Mouse (Mus musculus): ENCODE data around the gene Mycbp2. TPM values are rescaled to one million over a fixed set of nuclear protein-coding genes. Genes with fewer than 3 reads are reported as not detected.
A peak's percentile ranks its signal among the peaks of the same experiment; 100 is the strongest.

The Mycbp2 gene
- total and polyA plus RNA-seq, 3 experiments, result 25.9 to 60.1 (median 29.5) TPM

DNA sequence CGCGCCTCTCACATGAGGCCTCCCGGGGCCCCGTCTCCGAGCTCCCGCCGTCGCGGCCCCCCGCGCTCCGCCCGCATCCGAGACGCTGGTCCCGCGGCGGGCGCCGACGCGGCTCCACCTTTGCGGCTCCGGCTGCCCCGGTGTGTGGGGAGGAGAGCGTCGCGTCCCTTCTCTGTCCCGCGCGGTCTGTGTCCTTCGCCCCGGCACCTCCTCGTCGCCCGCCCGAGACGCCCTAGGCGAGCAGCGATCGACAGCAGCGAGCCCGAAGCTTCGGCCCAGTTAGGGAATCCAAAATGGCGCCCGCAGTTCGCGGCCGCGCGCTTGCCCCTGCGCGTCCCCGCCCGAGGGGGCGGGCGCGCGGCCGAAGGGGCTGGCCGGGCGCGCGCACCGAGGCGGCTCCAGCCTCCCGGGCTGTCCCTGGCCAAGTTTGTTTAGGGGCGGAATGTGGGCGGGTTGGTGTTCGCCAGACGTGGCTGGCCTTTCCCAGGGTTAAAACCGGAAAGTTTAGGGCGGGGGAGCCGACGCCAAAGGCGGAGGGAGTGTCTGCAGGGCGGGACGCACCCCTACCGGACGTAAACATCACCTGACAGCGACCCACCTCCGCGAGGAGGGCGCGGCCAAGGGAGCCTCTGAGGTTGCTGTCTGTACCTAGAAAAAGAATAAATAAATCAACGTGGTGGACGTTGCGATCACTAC lies 247.2 kb downstream of the Mycbp2 start, which contains the start of gene Fbxl3:
Gene Fbxl3, minus strand, starts transcription at position 329 of the 696 bp plus-strand sequence.
- no peaks in the 10 kb centered on the region for H3K9me3 ChIP-seq (replicated peaks; ENCODE audit: low read length)
- dilution Hi-C loops (cut with MboI; ENCODE audit: extremely low pct_ligation_motif_present, extremely low pct_unique_long_range_greater_than_20kb, low sequenced_read_pairs) (no loop called here), in situ Hi-C loops (cut with MboI; ENCODE audit: low pct_ligation_motif_present, low pct_unique_long_range_greater_than_20kb, low sequenced_read_pairs) (no loop called here)
- peaks cover 27% of the 10 kb centered on the region for H3K79me2 ChIP-seq (replicated peaks; ENCODE audit: control insufficient read depth, extremely low read depth, insufficient read depth, poor library complexity, severe bottlenecking)
- peak within 1 kb of the TSS; percentile 95 for H3K4me2 ChIP-seq (ENCODE audit: insufficient read depth, low read depth, poor library complexity, severe bottlenecking)
- H3K4me1 ChIP-seq (ENCODE audit: control insufficient read depth in 1 of 2, insufficient read depth in 2 of 2), result peaks cover 7 to 36% of the 10 kb centered on the region in 2 experiments; a peak in 3 of 4 replicates
- TF ChIP-seq SMC3 (IDR thresholded peaks at IDR 0.05; ENCODE audit: low read depth, low read length), result no peak
- TF ChIP-seq CTCF (conservative IDR thresholded peaks at IDR 0.05 in 1 of 2, IDR thresholded peaks at IDR 0.05 in 1 of 2; ENCODE audit: low read depth in 2 of 2, low read length in 2 of 2), result no peak
- TF ChIP-seq NELFE (IDR thresholded peaks at IDR 0.05; ENCODE audit: low read depth, low read length), result peak; percentile 56
- no peak for TF ChIP-seq CHD2 (IDR thresholded peaks at IDR 0.05; ENCODE audit: low read length)
- no peak for TF ChIP-seq EP300 (IDR thresholded peaks at IDR 0.05; ENCODE audit: low read length)
- TF ChIP-seq USF2 (conservative IDR thresholded peaks at IDR 0.05; ENCODE audit: low read depth, low read length), result no peak
- TF ChIP-seq GABPA (IDR thresholded peaks at IDR 0.05; ENCODE audit: insufficient replicate concordance, low read depth, low read length), result no peak
- peak; percentile 63; the same call in 1 of the 2 replicates for TF ChIP-seq NRF1 (IDR thresholded peaks at IDR 0.05; ENCODE audit: low read depth, low read length)
- TF ChIP-seq ELF1 (IDR thresholded peaks at IDR 0.05; ENCODE audit: low read depth, low read length), result peak; percentile 60; the same call in 1 of the 2 replicates
- peak; percentile 98 for TF ChIP-seq SIN3A (IDR thresholded peaks at IDR 0.05; ENCODE audit: low read length)
- TF ChIP-seq POLR2AphosphoS2 (IDR thresholded peaks at IDR 0.05; ENCODE audit: low read depth, low read length), result peak; percentile 68; the same call in 1 of the 2 replicates
- no peak for TF ChIP-seq RCOR1 (conservative IDR thresholded peaks at IDR 0.05; ENCODE audit: low read depth, low read length)
- no peak for TF ChIP-seq MAFK (IDR thresholded peaks at IDR 0.05; ENCODE audit: insufficient replicate concordance, low read length)
- TF ChIP-seq PAX5 (IDR thresholded peaks at IDR 0.05; ENCODE audit: low read length), result no peak
- peak; percentile 57; the same call in 1 of the 2 replicates for TF ChIP-seq ZMIZ1 (IDR thresholded peaks at IDR 0.05; ENCODE audit: low read depth, low read length)
- peak; percentile 49; the same call in 1 of the 2 replicates for TF ChIP-seq E2F4 (IDR thresholded peaks at IDR 0.05; ENCODE audit: insufficient replicate concordance, low read depth, low read length)
- TF ChIP-seq HCFC1 (IDR thresholded peaks at IDR 0.05; ENCODE audit: low read depth, low read length), result peak; percentile 42; the same call in 1 of the 2 replicates
- TF ChIP-seq TBP (conservative IDR thresholded peaks at IDR 0.05; ENCODE audit: low read depth, low read length), result no peak
- TF ChIP-seq JUND (conservative IDR thresholded peaks at IDR 0.05; ENCODE audit: low read depth, low read length), result no peak
- TF ChIP-seq MAZ (IDR thresholded peaks at IDR 0.05; ENCODE audit: low read depth, low read length), result peak; percentile 89
- TF ChIP-seq BHLHE40 (IDR thresholded peaks at IDR 0.05; ENCODE audit: low read depth, low read length), result peak; percentile 73
- TF ChIP-seq IRF4 (IDR thresholded peaks at IDR 0.05; ENCODE audit: low read depth, low read length), result peak; percentile 58; the same call in 1 of the 2 replicates
- TF ChIP-seq ZKSCAN1 (IDR thresholded peaks at IDR 0.05; ENCODE audit: borderline replicate concordance, low read depth, low read length), result no peak
- TF ChIP-seq TCF12 (IDR thresholded peaks at IDR 0.05; ENCODE audit: low read depth, low read length), result peak; percentile 30; the same call in 1 of the 2 replicates
- no peak for TF ChIP-seq KAT2A (IDR thresholded peaks at IDR 0.05; ENCODE audit: insufficient replicate concordance, low read length)
- peak; percentile 71 for TF ChIP-seq MEF2A (IDR thresholded peaks at IDR 0.05; ENCODE audit: borderline replicate concordance, low read depth, low read length)
- peak; percentile 41; the same call in 1 of the 2 replicates for TF ChIP-seq UBTF (IDR thresholded peaks at IDR 0.05; ENCODE audit: low read depth, low read length)
- TF ChIP-seq POLR2A (IDR thresholded peaks at IDR 0.05; ENCODE audit: low read depth, low read length), result peak; percentile 69
- peak; percentile 90 for TF ChIP-seq MXI1 (IDR thresholded peaks at IDR 0.05; ENCODE audit: low read depth, low read length)
- peak; percentile 81 for TF ChIP-seq MAX (IDR thresholded peaks at IDR 0.05; ENCODE audit: low read length)
- no peak for TF ChIP-seq ZNF384 (IDR thresholded peaks at IDR 0.05; ENCODE audit: low read depth, low read length)
- no peak for TF ChIP-seq CHD1 (IDR thresholded peaks at IDR 0.05; ENCODE audit: low read depth, low read length)
- TF ChIP-seq ZC3H11A (IDR thresholded peaks at IDR 0.05; ENCODE audit: low read depth, low read length), result no peak
- TF ChIP-seq JUN (IDR thresholded peaks at IDR 0.05; ENCODE audit: insufficient read depth, low read depth, low read length), result no peak
- 0 out of 2 replicates have a peak, but pooled peaks have one; percentile 23 for TF ChIP-seq MYC (IDR thresholded peaks at IDR 0.05; ENCODE audit: low read depth, low read length)
- peak; percentile 67 for TF ChIP-seq USF1 (IDR thresholded peaks at IDR 0.05; ENCODE audit: low read depth, low read length)
- no peak for TF ChIP-seq RAD21 (IDR thresholded peaks at IDR 0.05; ENCODE audit: low read depth, low read length)
- peak; percentile 70 for TF ChIP-seq ETS1 (conservative IDR thresholded peaks at IDR 0.05; ENCODE audit: low read depth, low read length)
- H3K9ac ChIP-seq (ENCODE audit: insufficient read depth, low read depth), result peak within 1 kb of the TSS; percentile 95
- H3K27me3 ChIP-seq (replicated peaks), result no peaks in the 10 kb centered on the region
- peak within 1 kb of the TSS; percentile 98 for H3K27ac ChIP-seq (ENCODE audit: insufficient read depth, low read depth)
- H3K36me3 ChIP-seq (replicated peaks in 1 of 2; ENCODE audit: control insufficient read depth in 1 of 2, insufficient read depth in 1 of 2, low read length in 1 of 2), result peaks cover 10 to 23% of the 10 kb centered on the region in 2 experiments
- peak; percentile 96 for DNase-seq (ENCODE audit: extremely low read depth)
- H3K4me3 ChIP-seq (replicated peaks in 1 of 3; ENCODE audit: low read depth in 2 of 3, low read length in 2 of 3, poor library complexity in 1 of 3), result peak within 1 kb of the TSS; percentile 83 to 93 (median 92)

All from CH12.LX (cell line).